Mouse (Mus musculus): ENCODE data around the gene Pglyrp1.
A peak's percentile ranks its signal among the peaks of the same experiment; 100 is the strongest.
"Not testable (repeated sequence)": the region's sequence is repeated elsewhere in the genome, so short reads cannot be mapped to it uniquely, and the experiment has no call there.

Pglyrp1 gene

DNA sequence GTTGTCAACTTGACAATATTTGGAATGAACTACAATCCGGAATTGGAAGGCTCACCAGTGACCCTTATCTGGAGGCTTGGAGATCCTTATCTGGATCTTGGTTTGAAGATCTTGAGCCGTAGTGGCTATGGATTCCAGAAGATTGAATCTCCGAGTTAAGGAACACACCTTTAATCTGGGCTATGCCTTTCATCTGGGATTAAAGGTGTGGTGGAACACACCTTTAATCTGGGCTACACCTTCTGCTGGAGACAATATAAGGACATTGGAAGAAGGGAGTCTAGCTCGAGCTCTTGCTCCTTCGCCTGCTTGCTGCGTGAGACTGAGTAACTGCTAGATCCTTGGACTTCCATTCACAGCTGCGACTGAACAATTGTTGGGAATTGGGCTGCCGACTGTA is at the start of gene Pglyrp1:
Pglyrp1 (plus strand) TSS at position 301 of the 400 bp plus-strand sequence.
- not testable (repeated sequence) for DNase-seq

GRCm38 (mm10) chr7:18821507-18821906 is 49.6 kb upstream of the Pglyrp1 start, which contains the start of gene Psg17:
TSS of gene Psg17 (minus strand) at chr7:18821607.
- DNase-seq, result no peak

DNA sequence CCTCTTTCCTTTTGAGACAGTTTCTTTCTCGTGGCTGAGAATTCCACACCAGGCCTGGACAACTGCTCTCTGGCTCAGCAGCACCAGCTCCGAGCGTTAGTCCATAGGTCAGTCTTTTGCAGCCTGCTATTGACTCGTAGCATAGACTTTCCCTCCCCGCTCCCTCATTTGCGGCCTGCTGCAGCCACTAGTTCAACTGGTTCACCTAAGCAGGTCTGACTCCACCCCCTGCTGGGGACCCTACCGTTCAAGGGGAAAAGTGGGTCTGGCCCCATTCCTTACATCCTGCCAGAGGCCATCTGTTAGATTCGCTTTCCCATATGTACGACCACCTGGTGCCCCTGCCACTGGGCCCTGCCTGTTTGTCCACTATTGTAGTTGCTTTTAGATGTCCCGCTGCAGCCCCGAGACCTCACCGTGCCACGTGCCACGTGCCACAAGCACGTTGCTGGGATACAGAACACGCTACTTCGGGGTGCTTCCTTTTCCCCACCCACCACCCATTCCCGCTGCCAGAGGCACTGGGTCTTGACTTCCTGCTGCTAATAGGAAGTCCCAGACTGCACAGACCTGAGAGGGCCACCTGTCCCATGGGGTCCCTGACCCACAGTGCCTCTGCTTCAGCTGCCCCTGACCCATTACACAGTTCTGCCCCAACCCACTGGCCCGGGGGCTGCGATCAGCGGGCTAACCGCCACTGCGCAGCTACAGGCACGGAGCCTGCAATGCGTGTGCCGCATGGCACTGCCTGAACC is 43.2 kb upstream of the Pglyrp1 start:
- DNase-seq, result no peak

- DNase-seq, result no peak
These were observed 42.5 kb upstream of the Pglyrp1 start for GRCm38 (mm10) chr7:18828592-18828991.

GRCm38 (mm10) chr7:18829545-18829944 is 41.6 kb upstream of the Pglyrp1 start:
- no peak for DNase-seq

- DNase-seq, result no peak
These were observed 38.8 kb upstream of the Pglyrp1 start for GRCm38 (mm10) chr7:18832298-18832697.

DNA sequence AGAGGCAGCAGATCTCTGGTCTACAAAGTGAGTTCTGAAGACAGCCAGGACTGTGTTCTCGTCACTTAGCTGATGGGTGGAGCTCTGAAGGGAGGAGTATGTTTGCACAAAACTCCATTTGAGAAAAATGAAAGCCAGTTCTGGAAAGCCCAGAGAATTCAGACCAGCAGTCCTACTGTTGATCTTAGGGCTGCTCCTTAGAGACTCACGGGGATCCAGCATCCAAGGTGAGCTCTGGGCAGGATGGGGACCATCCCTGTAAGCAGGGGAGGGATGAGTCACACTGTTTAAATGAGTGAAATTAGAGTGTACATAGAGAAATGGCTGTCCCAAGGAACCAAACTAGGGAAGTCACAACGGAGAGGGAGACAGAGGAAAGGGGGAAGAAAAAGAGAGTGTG is 31.3 kb upstream of the Pglyrp1 start, which contains the start of gene Mill2:
Mill2 (plus strand) TSS at position 102 of the 400 bp plus-strand sequence.
- DNase-seq, result peak; percentile 12

DNA sequence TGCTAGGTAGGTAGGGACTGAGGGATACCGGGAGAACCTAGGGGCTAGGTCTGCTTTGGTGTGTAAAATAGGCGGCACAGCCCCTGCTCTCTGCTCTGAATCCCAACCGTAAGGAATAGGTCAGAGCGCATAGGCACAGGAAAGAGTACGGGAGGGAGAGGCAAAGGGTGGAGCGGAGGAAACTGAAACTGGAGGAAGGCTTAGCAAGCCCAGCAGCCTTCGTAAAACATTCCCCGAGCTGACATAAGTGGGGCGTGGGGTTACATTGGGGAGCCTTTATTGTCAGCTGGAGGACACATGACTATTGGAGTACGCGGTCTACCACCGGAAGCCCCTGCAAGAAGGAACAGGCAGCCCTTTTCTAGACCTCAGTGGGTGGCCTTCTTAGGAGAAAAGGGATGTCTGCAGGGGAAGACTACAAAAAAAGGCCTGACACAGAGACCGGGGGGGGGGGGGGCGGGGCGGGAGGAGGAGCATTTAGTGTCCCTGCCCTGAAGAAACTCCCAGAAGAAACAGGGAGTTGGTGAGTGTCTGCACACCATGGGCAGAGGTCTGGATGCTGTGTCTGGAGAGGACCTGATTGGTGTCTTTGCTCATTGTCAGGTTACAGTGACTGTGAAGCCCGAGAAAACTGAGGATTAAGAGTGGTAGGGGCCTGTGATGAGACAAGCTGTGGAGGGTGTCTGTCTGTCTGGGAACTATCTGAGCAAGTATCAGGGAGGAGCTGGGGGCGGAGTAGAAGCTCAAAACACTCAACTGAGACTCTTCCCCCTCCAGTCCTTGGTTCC is 30.6 kb upstream of the Pglyrp1 start:
- DNase-seq, result peak; percentile 41

DNA sequence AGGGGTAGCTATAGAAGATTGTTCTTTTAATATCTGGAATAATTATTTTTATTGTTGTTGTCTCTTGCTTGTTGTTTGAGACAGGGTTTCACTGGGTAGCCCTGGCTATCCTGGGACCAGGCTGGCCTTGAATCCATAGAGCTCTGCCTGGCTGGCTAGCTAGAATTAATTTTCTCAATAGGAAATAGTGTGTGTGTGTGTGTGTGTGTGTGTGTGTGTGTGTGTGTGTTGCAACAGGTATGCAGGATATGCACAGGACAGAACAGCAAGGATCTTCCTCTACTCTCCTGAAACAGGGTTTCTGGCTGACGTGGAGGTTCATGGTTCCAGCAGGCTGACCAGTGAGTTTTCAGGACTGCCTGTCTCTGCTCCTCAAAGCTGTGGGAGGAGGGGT is 30.0 kb upstream of the Pglyrp1 start:
- no peak for DNase-seq

DNA sequence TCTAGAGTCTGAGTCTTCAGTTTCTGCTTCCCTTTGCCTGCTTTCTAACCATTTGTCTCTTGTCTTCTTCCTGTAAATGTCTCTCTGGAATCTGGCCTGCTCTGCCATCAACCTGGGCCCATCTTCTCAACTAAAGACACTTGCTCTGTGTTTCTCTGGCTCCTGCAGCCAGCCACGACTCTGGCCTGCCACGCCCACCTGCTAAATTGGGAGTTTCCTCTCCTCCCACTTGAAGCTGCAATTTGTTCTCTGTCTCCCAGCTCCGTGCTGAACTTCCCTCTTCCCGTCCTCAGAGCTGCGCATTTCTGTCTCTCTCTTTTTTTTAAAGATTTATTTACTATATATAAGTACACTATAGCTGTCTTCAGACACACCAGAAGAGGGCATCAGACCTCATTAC is 26.3 kb upstream of the Pglyrp1 start:
- no peak for DNase-seq

GRCm38 (mm10) chr7:18848395-18848794 is 22.7 kb upstream of the Pglyrp1 start:
- DNase-seq, result no peak

DNA sequence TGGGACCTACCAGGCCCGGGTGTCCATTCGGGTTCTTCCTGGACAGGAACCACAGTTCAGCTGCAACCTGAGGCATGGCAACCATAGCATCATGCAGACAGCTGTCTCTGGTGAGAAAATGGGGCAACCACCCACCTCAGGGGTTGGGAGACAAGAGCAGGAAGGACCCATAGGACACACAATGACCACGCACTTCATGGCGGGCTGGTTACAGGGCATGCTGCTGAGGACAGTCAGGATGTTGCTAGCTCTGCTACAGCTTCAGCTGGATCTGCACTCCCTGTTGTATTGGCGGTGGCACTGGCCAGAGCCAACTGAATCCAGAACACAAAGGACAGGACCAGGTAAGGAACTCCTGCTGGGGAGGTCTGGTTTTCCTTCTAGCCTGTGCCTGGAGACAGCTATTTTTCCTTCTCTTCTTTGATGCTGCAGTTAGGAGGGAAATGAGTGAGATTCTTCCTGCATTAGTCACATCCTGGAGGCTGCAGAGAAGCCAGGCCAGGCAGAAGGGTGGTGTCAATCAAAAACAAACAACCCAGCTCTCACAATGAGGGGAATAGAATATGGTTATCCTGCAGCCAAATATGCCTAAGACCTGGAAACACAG is 12.7 kb upstream of the Pglyrp1 start:
- DNase-seq, result no peak

DNA sequence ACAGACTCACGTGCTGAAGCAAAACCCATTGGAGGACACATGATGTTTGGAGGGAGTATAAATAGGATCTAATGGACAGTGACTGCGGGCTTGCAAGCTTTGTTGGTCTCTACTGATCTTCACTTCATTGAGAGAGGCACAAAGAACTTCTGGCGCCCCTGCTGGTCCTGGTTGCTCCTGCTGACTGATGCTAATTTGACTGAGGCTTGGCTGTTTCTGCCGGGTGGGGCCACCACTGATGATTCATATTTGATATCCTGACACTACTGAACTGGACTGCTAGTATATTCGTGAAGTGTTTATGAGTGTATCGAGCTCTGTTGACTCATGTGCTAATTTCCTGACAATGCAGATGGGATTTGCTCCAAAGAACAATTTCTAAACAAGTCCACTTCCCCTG is 8.3 kb upstream of the Pglyrp1 start:
- DNase-seq, result no peak

- no peak for DNase-seq
These were observed 2.6 kb upstream of the Pglyrp1 start for GRCm38 (mm10) chr7:18868491-18868890.

GRCm38 (mm10) chr7:18872014-18872802 is 1.1 kb downstream of the Pglyrp1 start:
- no peak for DNase-seq

- no peak for DNase-seq
These were observed 1.7 kb downstream of the Pglyrp1 start for GRCm38 (mm10) chr7:18872816-18873215.

DNA sequence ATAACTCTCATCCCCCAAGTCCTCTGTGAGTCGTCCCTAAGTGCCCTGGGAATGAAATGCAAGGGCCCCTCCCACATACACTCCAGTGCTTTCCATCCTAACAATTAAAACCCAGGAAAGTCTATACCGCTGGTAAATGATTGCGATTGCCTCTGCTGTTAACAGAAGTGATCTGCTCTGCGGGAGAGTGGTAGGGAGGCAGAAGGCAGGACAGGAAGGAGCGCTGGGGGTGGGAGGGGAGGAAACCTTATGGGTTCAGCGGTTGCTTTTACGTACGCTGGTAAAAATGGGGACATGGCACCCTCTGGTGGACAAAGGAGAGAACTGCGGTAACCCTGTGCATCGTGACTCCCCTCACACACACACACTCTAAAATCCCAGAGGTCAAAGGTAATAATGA is 2.1 kb downstream of the Pglyrp1 start:
- peak; percentile 65 for DNase-seq

DNA sequence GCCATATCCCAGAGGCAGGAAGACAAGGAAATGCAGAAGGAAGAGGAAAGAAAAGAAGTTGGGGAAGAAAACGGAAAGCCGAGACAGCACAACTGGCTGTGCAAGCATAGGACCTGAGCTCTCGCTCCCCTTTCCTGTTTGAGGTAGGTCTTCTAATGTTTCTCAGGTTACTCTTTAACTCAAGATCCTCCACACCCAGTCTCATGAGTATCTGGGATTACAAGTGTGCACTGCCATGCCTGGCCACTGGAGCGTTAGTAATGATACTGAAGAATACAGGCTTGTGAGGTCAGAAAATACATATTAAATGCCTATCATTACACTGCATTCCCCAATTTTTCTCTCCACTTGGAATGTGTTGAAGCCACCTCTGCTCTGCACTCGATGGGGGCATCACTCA is 4.2 kb downstream of the Pglyrp1 start:
- DNase-seq, result no peak

DNA sequence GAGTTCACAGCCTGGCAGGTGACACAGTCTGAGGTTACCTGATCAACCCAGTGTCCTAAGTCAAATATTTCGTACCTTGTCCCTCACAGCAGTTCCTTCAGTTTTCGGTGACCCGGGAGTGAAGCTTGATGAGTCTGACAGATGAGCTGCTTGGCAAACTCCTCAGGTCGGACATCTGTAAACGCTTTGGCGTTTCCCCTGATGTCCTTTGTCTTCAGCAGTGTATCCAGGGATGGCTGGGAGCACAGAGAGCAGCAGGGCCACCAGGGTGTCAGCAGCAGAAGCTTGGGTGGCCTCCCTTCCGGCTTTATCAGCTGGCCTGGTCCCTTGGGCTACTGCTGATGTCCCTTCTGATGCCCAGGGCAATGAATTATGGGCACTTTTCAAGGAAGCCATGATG is 7.6 kb downstream of the Pglyrp1 start:
- no peak for DNase-seq

GRCm38 (mm10) chr7:18883991-18884744 is 13.0 kb downstream of the Pglyrp1 start:
- DNase-seq, result no peak

GRCm38 (mm10) chr7:18884745-18885422 is 13.8 kb downstream of the Pglyrp1 start:
- no peak for DNase-seq

Measured in cerebellum, adult 9-10 months (tissue).